Mouse (Mus musculus) cerebellum, adult 2 months (tissue): ENCODE data around the gene Chst8.

Experiments
- CTCF ChIP-seq: fragments of 200-500 bp; IDR thresholded peaks from 2 replicates; pipeline ENCODE4 v1.5.1; 2011; ENCODE audit warnings: low read depth, mild to moderate bottlenecking, control low read depth, low read length, moderate library complexity, borderline replicate concordance; ENCODE audit not compliant: insufficient read depth
- POLR2A ChIP-seq: fragments of 200-500 bp; IDR thresholded peaks from 2 replicates; pipeline ENCODE4 v1.6.1; 2011; ENCODE audit warnings: low read length, control low read depth, borderline replicate concordance; ENCODE audit not compliant: insufficient read depth

DNA sequence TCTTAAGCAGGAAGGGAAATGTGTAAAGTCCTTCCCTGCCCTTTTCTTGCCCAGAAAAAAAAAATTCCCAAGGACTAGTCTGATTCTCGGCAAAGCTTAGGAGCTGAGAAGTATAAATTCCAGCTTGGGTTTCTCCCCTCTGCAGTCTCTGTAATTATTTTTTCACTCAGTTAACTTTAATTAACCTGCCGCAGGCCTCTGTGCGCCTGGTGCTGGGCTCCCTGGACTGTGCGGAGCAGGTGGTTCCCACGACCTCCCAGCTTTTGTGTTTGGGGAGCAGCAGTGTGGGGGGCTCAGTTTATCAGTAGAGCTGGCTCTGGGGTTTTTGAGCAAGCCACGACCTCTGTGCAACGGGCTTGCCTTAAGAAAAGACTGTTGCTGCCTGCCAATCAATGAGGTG lies 62.2 kb downstream of the Chst8 start:
- no peak for TF ChIP-seq CTCF
- no peak for TF ChIP-seq POLR2A
